Mouse (Mus musculus) T-helper 17 cell (primary cell): ENCODE measurements at regions not wholly inside any gene's neighbourhood (a gene's known extent, or its start where the extent isn't known, plus 50 kb on each side); places are given as distances from the start of the nearest gene placed in this dataset.

Experiments
- in situ Hi-C, 2 experiments: fragments of 300-600 bp; cut with MboI, MseI; formaldehyde crosslinking; loops; 1 replicate in 1 of 2; 2 replicates in 1 of 2; pipeline ENCODE4 v1.15.1; 2025; ENCODE audit warnings: high pct_unique_total_duplicates in 2 of 2

GRCm38 (mm10) chr3:135001270-135001669 is 172.5 kb downstream of the Tacr3 start:
- in situ Hi-C loops: no loop called here

GRCm38 (mm10) chr3:135015784-135016183 is 187.0 kb downstream of the Tacr3 start:
- in situ Hi-C loops: no loop called here

- in situ Hi-C loops: no loop called here
These were observed 188.0 kb upstream of the Cenpe start for GRCm38 (mm10) chr3:135024366-135024765.

GRCm38 (mm10) chr3:135024799-135025198 is 187.5 kb upstream of the Cenpe start:
- in situ Hi-C loops: no loop called here

GRCm38 (mm10) chr3:135032483-135032882 is 179.9 kb upstream of the Cenpe start:
- in situ Hi-C loops: no loop called here

- in situ Hi-C loops: no loop called here
These were observed 175.0 kb upstream of the Cenpe start for GRCm38 (mm10) chr3:135037383-135037782.

GRCm38 (mm10) chr3:135042195-135042594 is 170.1 kb upstream of the Cenpe start:
- in situ Hi-C loops: no loop called here

- in situ Hi-C loops: no loop called here
These were observed 166.5 kb upstream of the Cenpe start for GRCm38 (mm10) chr3:135045769-135046277.

- in situ Hi-C loops: loop anchor here in 1 of 2 experiments (10.0 kb wide), 1 partner anchor 1373 kb away; no protein-coding TSS in a partner anchor
These were observed 120.8 kb upstream of the Cenpe start for GRCm38 (mm10) chr3:135091487-135091886.

GRCm38 (mm10) chr3:135100901-135101586 is 111.3 kb upstream of the Cenpe start:
- in situ Hi-C loops: no loop called here
